Mouse (Mus musculus) kidney, postnatal 0 days (tissue): ENCODE results near the gene Nucb2. TPM values are rescaled to one million over a fixed set of nuclear protein-coding genes. Genes with fewer than 3 reads are reported as not detected.

Source experiments
- ATAC-seq: fragments of 200-750 bp; cut with Nextera tagmentation; replicated peaks from 2 replicates; pipeline ENCODE4 v1.8.0; 2017; ENCODE audit warnings: low read depth, moderate number of reproducible peaks, moderate TSS enrichment, moderate library complexity; ENCODE audit not compliant: low FRiP score
- DNase-seq: peaks from one replicate; pipeline ENCODE4 v3.0.0-alpha.2; 2016; ENCODE audit warnings: low spot score
- H3K27ac ChIP-seq: fragments of 300-500 bp; sonication (generic); 2 replicates; pipeline ENCODE4 v1.5.1; 2014; ENCODE audit warnings: mild to moderate bottlenecking
- H3K27me3 ChIP-seq: fragments of 300-500 bp; sonication (generic); 2 replicates; pipeline ENCODE4 v1.6.1; 2014; ENCODE audit warnings: low read length, mixed read lengths; ENCODE audit not compliant: insufficient read depth
- H3K36me3 ChIP-seq: fragments of 300-500 bp; sonication (generic); 2 replicates; pipeline ENCODE4 v1.6.1; 2014; ENCODE audit warnings: low read length, mixed read lengths; ENCODE audit not compliant: insufficient read depth
- H3K4me1 ChIP-seq: fragments of 300-500 bp; sonication (generic); replicated peaks from 2 replicates; pipeline ENCODE4 v1.6.1; 2014; ENCODE audit warnings: antibody characterized with exemption, low read length, mixed read lengths; ENCODE audit not compliant: insufficient read depth
- H3K4me2 ChIP-seq: fragments of 300-500 bp; sonication (generic); 2 replicates; pipeline ENCODE4 v1.6.1; 2014; ENCODE audit warnings: mild to moderate bottlenecking, low read length, moderate library complexity, mixed read lengths
- H3K4me3 ChIP-seq: fragments of 300-500 bp; sonication (generic); replicated peaks from 2 replicates; pipeline ENCODE4 v1.5.1; 2014; ENCODE audit warnings: low read depth, low read length
- H3K9ac ChIP-seq: fragments of 300-500 bp; sonication (generic); 2 replicates; pipeline ENCODE4 v1.6.1; 2014; ENCODE audit warnings: low read depth, low read length
- H3K9me3 ChIP-seq: fragments of 300-500 bp; sonication (generic); replicated peaks from 2 replicates; pipeline ENCODE4 v1.6.1; 2016; ENCODE audit warnings: low read length, inconsistent platforms, mixed read lengths
- CTCF ChIP-seq: IDR thresholded peaks from 2 replicates; pipeline ENCODE4 v1.5.1; 2016; ENCODE audit warnings: antibody characterized with exemption, low read depth, mild to moderate bottlenecking, moderate library complexity
- WGBS: fragments of 180-500 bp; shearing (Covaris S2); extraction: QIAGEN DNeasy Blood & Tissue Kit; methylation state at CpG from one replicate; pipeline ENCODE4 v1.1.7; 2014; 5-methylcytosine and 5-hydroxymethylcytosine counted together
- polyA plus RNA-seq: library from polyadenylated mRNA; unstranded; fragments of >200 nt; fragmentation: Nextera tagmentation; extraction: Ambion mirVana; gene quantifications from 2 replicates; pipeline ENCODE4 v1.2.1, GENCODE M21; 2015

Gene Nucb2
- polyA plus RNA-seq, 1 experiment from 2014 or later, result 23.1 TPM

DNA sequence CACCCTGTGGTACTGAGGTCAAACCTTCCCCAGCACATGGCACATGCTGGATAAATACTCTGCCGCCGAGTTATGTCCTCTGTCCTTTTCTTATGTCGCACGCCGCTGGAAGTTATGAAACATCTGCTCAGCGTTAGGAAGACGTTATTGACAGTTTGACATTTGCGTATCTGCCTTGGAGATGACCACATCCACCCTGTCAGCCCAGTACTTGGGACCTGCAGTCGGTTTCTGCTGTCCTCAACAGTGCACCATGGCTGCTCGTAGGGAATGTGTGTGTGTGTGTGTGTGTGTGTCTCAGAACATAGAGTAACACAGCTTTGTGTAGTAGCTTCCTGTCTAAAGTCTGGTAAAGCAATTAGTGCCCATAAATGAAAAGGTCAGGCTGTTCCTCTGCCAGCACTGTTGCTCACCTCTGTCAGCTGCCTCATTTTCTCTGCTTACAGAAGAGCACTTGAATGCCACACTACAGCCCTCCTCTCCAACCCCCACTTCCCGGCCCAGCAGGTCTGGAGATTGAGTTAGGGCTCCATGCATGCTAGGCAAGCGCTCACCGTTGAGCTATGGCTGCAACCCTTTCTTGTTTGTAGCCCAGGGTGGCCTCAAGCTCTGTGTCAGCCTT lies 11.5 kb downstream of the Nucb2 start:
- Histone ChIP-seq H3K4me2 (no peak overlapping the region), H3K27me3 (no peaks in the 10 kb centered on the region), H3K4me3 (no peak overlapping the region), H3K9me3 (no peaks in the 10 kb centered on the region), H3K36me3 (0 out of 2 replicates have a peak, but pooled peaks cover 5% of the 10 kb centered on the region), H3K4me1 (no peaks in the 10 kb centered on the region), H3K9ac (no peak overlapping the region), H3K27ac (no peak overlapping the region)
- 71% methylated on average over 13 of the region's 13 CpGs for WGBS
- DNase-seq (no peak), ATAC-seq (no peak)
- no peak for TF ChIP-seq CTCF

- DNase-seq (no peak), ATAC-seq (no peak)
- no peak for TF ChIP-seq CTCF
- no peaks in the 10 kb centered on the region for H3K4me1 ChIP-seq
- H3K4me2 ChIP-seq, result no peak overlapping the region
- H3K9me3 ChIP-seq, result no peaks in the 10 kb centered on the region
- H3K27me3 ChIP-seq, result no peaks in the 10 kb centered on the region
- no peak overlapping the region for H3K27ac ChIP-seq
- H3K9ac ChIP-seq, result no peak overlapping the region
- WGBS, result 67% methylated on average over 5 of the region's 5 CpGs
- H3K4me3 ChIP-seq, result no peak overlapping the region
- H3K36me3 ChIP-seq, result 0 out of 2 replicates have a peak, but pooled peaks cover 3% of the 10 kb centered on the region
Observed at GRCm38 (mm10) chr7:116517240-116517639, 13.1 kb downstream of the Nucb2 start.

- ATAC-seq (no peak), DNase-seq (no peak)
- Histone ChIP-seq H3K4me2 (no peak overlapping the region), H3K36me3 (0 out of 2 replicates have a peak, but pooled peaks cover 3% of the 10 kb centered on the region), H3K4me1 (no peaks in the 10 kb centered on the region), H3K27me3 (no peaks in the 10 kb centered on the region), H3K9ac (no peak overlapping the region), H3K27ac (no peak overlapping the region), H3K9me3 (no peaks in the 10 kb centered on the region), H3K4me3 (no peak overlapping the region)
- WGBS, result 85% methylated on average over 5 of the region's 5 CpGs
- no peak for TF ChIP-seq CTCF
Observed at GRCm38 (mm10) chr7:116518155-116518554, 14.0 kb downstream of the Nucb2 start.

DNA sequence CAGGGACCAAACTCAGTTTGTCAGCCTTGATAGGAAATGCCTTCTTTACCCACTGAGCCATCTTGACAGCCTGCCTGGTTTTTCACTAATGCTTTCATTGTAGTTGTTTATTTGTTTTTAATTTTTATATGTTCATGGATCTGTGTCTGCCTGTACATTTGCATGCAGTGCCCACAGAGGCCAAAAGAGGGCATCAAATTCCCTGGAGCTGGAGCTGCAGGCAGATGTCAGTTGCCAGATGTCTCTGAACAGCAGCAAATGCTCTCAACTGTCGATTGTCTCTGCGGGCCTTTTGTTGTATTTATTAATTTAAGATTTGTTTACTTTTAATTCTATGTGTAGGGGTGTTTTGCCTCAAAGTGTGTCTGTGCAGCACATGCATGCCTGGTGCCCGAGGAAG lies 15.6 kb downstream of the Nucb2 start:
- DNase-seq (peak; percentile 30), ATAC-seq (no peak)
- WGBS, result 53% methylated on average over 3 of the region's 3 CpGs
- Histone ChIP-seq H3K9ac (no peak overlapping the region), H3K4me1 (no peaks in the 10 kb centered on the region), H3K27me3 (no peaks in the 10 kb centered on the region), H3K27ac (no peak overlapping the region), H3K36me3 (peaks cover 9% of the 10 kb centered on the region; the same call in 1 of the 2 replicates), H3K4me3 (no peak overlapping the region), H3K4me2 (no peak overlapping the region), H3K9me3 (no peaks in the 10 kb centered on the region)
- peak; percentile 65 for TF ChIP-seq CTCF

- Histone ChIP-seq H3K27ac (no peak overlapping the region), H3K9me3 (no peaks in the 10 kb centered on the region), H3K27me3 (no peaks in the 10 kb centered on the region), H3K4me1 (no peaks in the 10 kb centered on the region), H3K4me3 (no peak overlapping the region), H3K9ac (no peak overlapping the region), H3K36me3 (peaks cover 26% of the 10 kb centered on the region; the same call in 1 of the 2 replicates), H3K4me2 (no peak overlapping the region)
- 88% methylated on average over 2 of the region's 2 CpGs for WGBS
- ATAC-seq (no peak), DNase-seq (no peak)
- no peak for TF ChIP-seq CTCF
Observed at GRCm38 (mm10) chr7:116524577-116524976, 20.4 kb downstream of the Nucb2 start.

- Histone ChIP-seq H3K9me3 (no peaks in the 10 kb centered on the region), H3K4me3 (no peak overlapping the region), H3K27me3 (no peaks in the 10 kb centered on the region), H3K4me1 (no peaks in the 10 kb centered on the region), H3K9ac (no peak overlapping the region), H3K36me3 (peaks cover 29% of the 10 kb centered on the region; the same call in 1 of the 2 replicates), H3K27ac (no peak overlapping the region), H3K4me2 (no peak overlapping the region)
- 67% methylated on average over 4 of the region's 4 CpGs for WGBS
- no peak for TF ChIP-seq CTCF
- DNase-seq (no peak), ATAC-seq (no peak)
Observed at GRCm38 (mm10) chr7:116529793-116530192, 25.6 kb downstream of the Nucb2 start.

DNA sequence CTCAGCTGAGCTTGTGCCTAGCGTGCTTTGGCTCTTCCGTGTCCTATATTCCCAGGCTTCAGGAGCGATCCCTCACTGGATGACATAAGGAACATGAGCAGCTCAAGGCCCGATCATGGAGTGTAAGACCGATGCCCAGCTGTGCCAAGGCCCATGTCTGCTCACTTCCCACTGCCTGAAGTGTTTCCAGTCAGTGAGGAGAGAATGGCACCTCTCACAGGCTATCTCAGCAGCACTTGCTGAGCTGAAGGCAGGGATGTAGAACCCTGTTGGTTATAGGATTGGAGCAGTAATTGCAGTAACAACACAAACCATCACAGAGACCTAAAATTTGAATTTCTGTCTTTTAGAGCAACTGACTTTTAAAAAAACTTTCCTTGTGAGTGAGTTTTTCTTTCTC lies 26.3 kb downstream of the Nucb2 start:
- no peaks in the 10 kb centered on the region for H3K27me3 ChIP-seq
- ATAC-seq, result no peak
- peaks cover 30% of the 10 kb centered on the region; the same call in 1 of the 2 replicates for H3K36me3 ChIP-seq
- no peaks in the 10 kb centered on the region for H3K9me3 ChIP-seq
- no peaks in the 10 kb centered on the region for H3K4me1 ChIP-seq
- no peak for DNase-seq
- H3K27ac ChIP-seq, result no peak overlapping the region
- H3K4me2 ChIP-seq, result no peak overlapping the region
- no peak overlapping the region for H3K4me3 ChIP-seq
- no peak for TF ChIP-seq CTCF
- no peak overlapping the region for H3K9ac ChIP-seq
- 91% methylated on average over 5 of the region's 5 CpGs for WGBS
